Mouse (Mus musculus): ENCODE measurements around the gene Nom1. TPM values are rescaled to one million over a fixed set of nuclear protein-coding genes. Genes with fewer than 3 reads are reported as not detected.

Gene Nom1
- polyA plus RNA-seq, 1 experiment = 12.2 TPM

DNA sequence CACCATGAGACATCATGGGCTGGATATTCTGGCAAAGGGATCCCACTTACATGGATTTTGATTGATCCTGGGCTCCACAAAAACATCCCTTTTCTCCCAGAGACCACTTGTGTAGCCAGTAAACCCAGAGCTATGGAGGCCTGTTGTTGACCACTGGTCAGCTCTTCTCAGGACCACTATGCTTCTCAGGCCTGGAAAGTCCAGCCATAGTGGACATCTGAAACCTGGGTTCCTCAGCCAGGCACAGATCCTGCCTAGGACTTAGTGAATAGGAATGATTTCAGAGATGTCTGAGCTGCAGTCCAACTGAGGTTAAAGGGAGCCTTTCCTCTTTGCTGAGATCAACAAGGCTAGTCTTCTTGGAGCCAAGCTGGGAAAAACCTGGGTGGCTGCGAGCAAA, 41.6 kb downstream of the Nom1 start:
- no peak overlapping the region for H3K4me3 ChIP-seq (ENCODE audit: low read depth, low read length)

DNA sequence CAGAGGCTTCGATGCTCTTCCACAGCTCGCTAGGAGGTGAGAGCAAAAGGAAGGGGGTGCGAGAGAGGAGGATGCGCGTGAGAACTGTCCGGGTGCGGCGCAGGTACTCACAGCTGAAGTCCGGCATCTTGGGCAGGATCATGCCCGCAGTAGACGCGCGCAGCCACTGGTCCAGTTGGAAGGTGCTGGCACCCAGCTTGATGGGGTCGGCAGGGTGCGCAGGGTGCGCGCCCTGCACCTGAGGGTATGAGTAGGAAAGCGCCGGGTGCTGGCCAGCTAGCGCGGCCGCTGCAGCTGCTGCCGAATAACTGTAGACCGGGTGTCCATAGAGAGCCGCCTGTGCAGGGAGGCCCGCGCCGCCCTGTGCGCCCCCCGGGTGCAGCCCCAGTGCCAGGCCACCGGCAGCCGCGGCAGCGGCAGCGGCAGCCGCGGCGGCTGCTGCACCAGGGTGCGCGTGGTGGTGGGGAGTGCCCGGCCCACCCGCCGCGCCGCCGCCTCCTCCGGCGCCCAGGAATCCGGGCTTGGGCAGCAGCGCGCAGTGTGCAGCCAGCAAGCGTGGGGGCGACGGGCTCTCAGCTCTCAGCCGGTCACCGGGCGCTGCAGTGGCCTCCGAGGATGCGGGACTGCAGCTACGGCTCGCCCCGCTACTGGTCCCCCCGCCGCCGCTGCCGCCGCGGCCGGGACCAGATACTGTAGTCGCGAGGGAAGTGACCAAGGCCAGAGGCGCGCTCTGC, 43.2 kb downstream of the Nom1 start:
- TF ChIP-seq POLR2A (IDR thresholded peaks at IDR 0.05; ENCODE audit: insufficient read depth, low read length) (no peak), EP300 (IDR thresholded peaks at IDR 0.05; ENCODE audit: insufficient read depth, low read depth, low read length) (no peak), CTCF (IDR thresholded peaks at IDR 0.05; ENCODE audit: low read depth, low read length) (no peak)
- Histone ChIP-seq H3K27me3 (ENCODE audit: control insufficient read depth, insufficient read depth, low read length, poor library complexity, severe bottlenecking) (peaks cover 24% of the 10 kb centered on the region), H3K4me3 (ENCODE audit: low read depth, low read length) (peak overlapping the region; percentile 85), H3K4me1 (ENCODE audit: control insufficient read depth, insufficient read depth, low read length) (no peaks in the 10 kb centered on the region), H3K9me3 (replicated peaks; ENCODE audit: control insufficient read depth, insufficient read depth, low read length, poor library complexity, severe bottlenecking) (0 out of 2 replicates have a peak, but pooled peaks cover 3% of the 10 kb centered on the region), H3K36me3 (ENCODE audit: control insufficient read depth, insufficient read depth, low read length, poor library complexity, severe bottlenecking) (no peaks in the 10 kb centered on the region), H3K27ac (ENCODE audit: insufficient read depth, low read length) (no peak overlapping the region), H3K9ac (ENCODE audit: low read depth, poor library complexity, severe bottlenecking) (peak overlapping the region; percentile 73)

More for the DNA sequence above, 41.6 kb downstream of the Nom1 start:
- Histone ChIP-seq H3K9me3 (replicated peaks; ENCODE audit: control insufficient read depth, insufficient read depth, low read length, poor library complexity, severe bottlenecking) (0 out of 2 replicates have a peak, but pooled peaks cover 3% of the 10 kb centered on the region), H3K4me1 (ENCODE audit: control insufficient read depth, insufficient read depth, low read length) (no peaks in the 10 kb centered on the region), H3K27ac (ENCODE audit: insufficient read depth, low read length) (no peak overlapping the region), H3K27me3 (ENCODE audit: control insufficient read depth, insufficient read depth, low read length, poor library complexity, severe bottlenecking) (peaks cover 24% of the 10 kb centered on the region), H3K9ac (ENCODE audit: low read depth, poor library complexity, severe bottlenecking) (no peak overlapping the region), H3K36me3 (ENCODE audit: control insufficient read depth, insufficient read depth, low read length, poor library complexity, severe bottlenecking) (no peaks in the 10 kb centered on the region)
- TF ChIP-seq CTCF (IDR thresholded peaks at IDR 0.05; ENCODE audit: low read depth, low read length) (no peak), EP300 (IDR thresholded peaks at IDR 0.05; ENCODE audit: insufficient read depth, low read depth, low read length) (no peak), POLR2A (IDR thresholded peaks at IDR 0.05; ENCODE audit: insufficient read depth, low read length) (no peak)

DNA sequence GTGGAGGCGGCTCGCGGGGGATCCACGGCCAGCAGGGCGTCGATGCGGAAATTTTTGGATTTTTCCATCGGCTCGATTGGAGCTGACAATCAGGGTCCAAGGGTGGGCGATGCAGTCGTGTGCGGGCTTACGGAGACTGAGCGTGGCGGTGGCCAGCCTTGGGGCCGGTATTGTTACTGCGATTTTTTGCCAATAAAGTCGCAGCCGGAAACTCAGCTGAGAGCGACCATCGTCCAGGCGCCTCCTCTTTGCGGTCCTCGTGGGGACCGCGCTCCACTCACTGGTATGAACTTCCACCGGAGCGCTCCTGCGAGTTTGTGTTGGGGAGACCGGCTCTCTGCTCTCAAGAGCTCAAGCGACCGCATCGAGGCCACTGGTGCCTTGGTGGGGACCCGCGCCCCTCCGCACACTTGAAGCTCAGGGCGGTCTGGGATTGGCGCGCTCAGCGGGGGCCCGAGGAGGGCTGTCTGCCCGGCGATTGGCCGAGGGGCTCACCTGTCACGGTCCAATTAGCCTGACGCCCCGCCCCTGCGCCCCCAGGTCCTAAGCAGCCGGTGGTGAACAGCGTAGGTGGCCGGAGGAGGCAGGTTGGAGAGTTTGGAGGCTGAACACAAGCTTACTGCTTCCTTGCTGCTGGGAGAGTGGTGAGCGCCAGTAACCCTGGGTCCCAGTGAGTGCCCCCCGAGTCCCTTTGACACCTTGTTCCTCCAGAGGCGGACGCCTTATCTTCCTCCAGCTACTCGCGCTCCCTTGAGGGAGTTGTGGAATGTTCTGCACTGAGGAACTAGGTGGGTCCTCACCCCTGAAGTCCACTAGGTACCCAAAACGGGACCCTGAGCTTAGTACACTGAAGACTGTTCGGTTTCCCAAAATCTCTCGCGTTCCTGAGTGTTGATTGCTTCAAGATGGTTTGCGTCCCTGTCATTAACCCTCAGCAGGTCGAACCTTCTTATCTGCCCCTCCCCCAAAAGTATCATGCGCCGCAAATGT, 44.0 kb downstream of the Nom1 start, which contains the start of gene Mnx1:
Gene Mnx1 (minus strand): TSS at position 263 of the 990 bp plus-strand sequence.
- TF ChIP-seq EP300 (IDR thresholded peaks at IDR 0.05; ENCODE audit: insufficient read depth, low read depth, low read length) (0 out of 2 replicates have a peak, but pooled peaks have one; percentile 6), CTCF (IDR thresholded peaks at IDR 0.05; ENCODE audit: low read depth, low read length) (no peak)
- Histone ChIP-seq H3K9ac (ENCODE audit: low read depth, poor library complexity, severe bottlenecking) (peak within 1 kb of the TSS; percentile 73), H3K4me1 (ENCODE audit: control insufficient read depth, insufficient read depth, low read length) (no peaks in the 10 kb centered on the region), H3K9me3 (replicated peaks; ENCODE audit: control insufficient read depth, insufficient read depth, low read length, poor library complexity, severe bottlenecking) (0 out of 2 replicates have a peak, but pooled peaks cover 1% of the 10 kb centered on the region), H3K36me3 (ENCODE audit: control insufficient read depth, insufficient read depth, low read length, poor library complexity, severe bottlenecking) (no peaks in the 10 kb centered on the region), H3K27me3 (ENCODE audit: control insufficient read depth, insufficient read depth, low read length, poor library complexity, severe bottlenecking) (peaks cover 22% of the 10 kb centered on the region), H3K4me3 (ENCODE audit: low read depth, low read length) (peak within 1 kb of the TSS; percentile 85), H3K27ac (ENCODE audit: insufficient read depth, low read length) (no peak within 1 kb of the TSS)

DNA sequence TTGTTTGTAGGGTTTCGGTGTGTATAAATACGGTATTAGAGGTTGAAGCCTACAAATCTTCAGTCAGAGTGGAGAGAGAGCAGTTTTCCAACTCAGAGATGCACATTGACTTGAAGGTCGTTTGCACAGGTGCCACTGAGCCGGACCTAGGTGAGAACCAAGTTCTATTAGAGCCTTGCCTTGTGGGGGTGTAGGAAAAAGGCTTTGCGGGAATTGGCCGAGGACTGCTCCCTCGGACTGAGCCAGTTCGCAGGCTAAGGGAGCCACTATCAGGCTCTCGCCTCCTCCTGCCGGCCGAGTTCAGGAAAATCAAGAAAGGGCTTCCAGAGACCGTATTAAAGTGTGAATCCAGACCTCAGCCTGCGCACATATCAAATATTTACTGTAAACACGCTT, 44.7 kb downstream of the Nom1 start:
- Histone ChIP-seq H3K27me3 (ENCODE audit: control insufficient read depth, insufficient read depth, low read length, poor library complexity, severe bottlenecking) (peaks cover 21% of the 10 kb centered on the region), H3K4me1 (ENCODE audit: control insufficient read depth, insufficient read depth, low read length) (no peaks in the 10 kb centered on the region), H3K9ac (ENCODE audit: low read depth, poor library complexity, severe bottlenecking) (peak overlapping the region; percentile 42; the same call in 1 of the 2 replicates), H3K9me3 (replicated peaks; ENCODE audit: control insufficient read depth, insufficient read depth, low read length, poor library complexity, severe bottlenecking) (no peaks in the 10 kb centered on the region), H3K36me3 (ENCODE audit: control insufficient read depth, insufficient read depth, low read length, poor library complexity, severe bottlenecking) (no peaks in the 10 kb centered on the region), H3K27ac (ENCODE audit: insufficient read depth, low read length) (no peak overlapping the region), H3K4me3 (ENCODE audit: low read depth, low read length) (peak overlapping the region; percentile 78)
- TF ChIP-seq POLR2A (IDR thresholded peaks at IDR 0.05; ENCODE audit: insufficient read depth, low read length) (no peak), EP300 (IDR thresholded peaks at IDR 0.05; ENCODE audit: insufficient read depth, low read depth, low read length) (no peak), CTCF (IDR thresholded peaks at IDR 0.05; ENCODE audit: low read depth, low read length) (no peak)

DNA sequence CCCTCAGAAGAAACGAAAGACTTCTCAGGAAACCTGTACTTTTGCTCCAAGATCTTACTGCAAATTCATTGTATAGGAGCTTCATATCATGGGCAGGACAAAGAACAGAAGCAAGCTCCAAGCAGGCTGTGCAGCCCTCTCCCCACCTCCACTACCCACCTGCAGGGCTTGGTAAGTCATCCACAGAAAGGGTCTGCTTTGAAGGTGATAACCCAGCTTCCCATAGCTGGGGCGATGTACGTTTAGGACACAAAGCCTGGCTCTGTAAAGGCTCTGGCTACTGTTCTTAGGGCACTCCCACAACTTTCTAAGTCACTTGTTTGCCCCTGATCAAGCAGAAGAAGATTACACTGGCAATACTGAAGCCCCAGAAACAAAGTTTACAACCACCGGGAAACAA, 49.3 kb downstream of the Nom1 start:
- H3K9me3 ChIP-seq (replicated peaks; ENCODE audit: control insufficient read depth, insufficient read depth, low read length, poor library complexity, severe bottlenecking) = no peaks in the 10 kb centered on the region
- H3K9ac ChIP-seq (ENCODE audit: low read depth, poor library complexity, severe bottlenecking) = no peak overlapping the region
- TF ChIP-seq POLR2A (IDR thresholded peaks at IDR 0.05; ENCODE audit: insufficient read depth, low read length) = no peak
- no peak for TF ChIP-seq CTCF (IDR thresholded peaks at IDR 0.05; ENCODE audit: low read depth, low read length)
- no peak for TF ChIP-seq EP300 (IDR thresholded peaks at IDR 0.05; ENCODE audit: insufficient read depth, low read depth, low read length)
- no peaks in the 10 kb centered on the region for H3K36me3 ChIP-seq (ENCODE audit: control insufficient read depth, insufficient read depth, low read length, poor library complexity, severe bottlenecking)
- peaks cover 6% of the 10 kb centered on the region; the same call in 1 of the 2 replicates for H3K27me3 ChIP-seq (ENCODE audit: control insufficient read depth, insufficient read depth, low read length, poor library complexity, severe bottlenecking)
- H3K4me3 ChIP-seq (ENCODE audit: low read depth, low read length) = no peak overlapping the region
- H3K27ac ChIP-seq (ENCODE audit: insufficient read depth, low read length) = no peak overlapping the region
- no peaks in the 10 kb centered on the region for H3K4me1 ChIP-seq (ENCODE audit: control insufficient read depth, insufficient read depth, low read length)

All from ES-Bruce4 (cell line).